Mouse (Mus musculus) hindbrain, postnatal 0 days (tissue): Measurements from ENCODE around the gene Olfr11. TPM values are rescaled to one million over a fixed set of nuclear protein-coding genes. Genes with fewer than 3 reads are reported as not detected.

Experiments used
- ATAC-seq: fragments of 200-750 bp; cut with Nextera tagmentation; 2 replicates; pipeline ENCODE4 v1.8.0; 2017; ENCODE audit warnings: mild to moderate bottlenecking, moderate TSS enrichment, moderate library complexity
- DNase-seq: peaks from one replicate; pipeline ENCODE4 v3.0.0-alpha.2; 2015; ENCODE audit warnings: low spot score
- H3K27ac ChIP-seq: fragments of 300-500 bp; sonication (generic); 2 replicates; pipeline ENCODE4 v1.5.1; 2014; ENCODE audit warnings: mild to moderate bottlenecking
- H3K27me3 ChIP-seq: fragments of 300-500 bp; sonication (generic); 2 replicates; pipeline ENCODE4 v1.6.1; 2014; ENCODE audit warnings: low read length, mixed read lengths; ENCODE audit not compliant: insufficient read depth
- H3K36me3 ChIP-seq: fragments of 300-500 bp; sonication (generic); 2 replicates; pipeline ENCODE4 v1.6.1; 2014; ENCODE audit warnings: low read length, mixed read lengths; ENCODE audit not compliant: insufficient read depth
- H3K4me1 ChIP-seq: fragments of 300-500 bp; sonication (generic); 2 replicates; pipeline ENCODE4 v1.6.1; 2014; ENCODE audit warnings: antibody characterized with exemption, low read length, mixed read lengths; ENCODE audit not compliant: insufficient read depth
- H3K4me2 ChIP-seq: fragments of 300-500 bp; sonication (generic); 2 replicates; pipeline ENCODE4 v1.6.1; 2014; ENCODE audit warnings: low read depth, mild to moderate bottlenecking, low read length, moderate library complexity, mixed read lengths
- H3K4me3 ChIP-seq: fragments of 300-500 bp; sonication (generic); 2 replicates; pipeline ENCODE4 v1.5.1; 2014; ENCODE audit warnings: low read length
- H3K9ac ChIP-seq: fragments of 300-500 bp; sonication (generic); replicated peaks from 2 replicates; pipeline ENCODE4 v1.6.1; 2014; ENCODE audit warnings: mild to moderate bottlenecking, low read length, moderate library complexity, mixed read lengths
- H3K9me3 ChIP-seq: fragments of 300-500 bp; sonication (generic); 2 replicates; pipeline ENCODE4 v1.6.1; 2016; ENCODE audit warnings: low read length, mixed read lengths
- CTCF ChIP-seq: IDR thresholded peaks from 2 replicates; pipeline ENCODE4 v1.5.1; 2016; ENCODE audit warnings: antibody characterized with exemption, control low read depth, low read depth
- WGBS: fragments of 180-500 bp; shearing (Covaris S2); extraction: QIAGEN DNeasy Blood & Tissue Kit; methylation state at CpG from one replicate; pipeline ENCODE4 v1.1.7; 2014; 5-methylcytosine and 5-hydroxymethylcytosine counted together
- polyA plus RNA-seq: library from polyadenylated mRNA; unstranded; fragments of >200 nt; fragmentation: Nextera tagmentation; extraction: Ambion mirVana; gene quantifications from 2 replicates; pipeline ENCODE4 v1.2.1, GENCODE M21; 2015
- total RNA-seq: library from RNA; depleted of rRNA; stranded (reverse); fragments of >200 nt; gene quantifications from 2 replicates; pipeline ENCODE4 v1.2.3, GENCODE M21; 2014; rRNA removed

Gene Olfr11
- total RNA-seq (not detected in 2 replicates), polyA plus RNA-seq (0.09 TPM in 1 of 2 replicates, not detected in the other)

GRCm38 (mm10) chr13:21642418-21642817 lies at the start of gene Olfr11:
Gene Olfr11, minus strand, starts transcription at chr13:21642518.
- Histone ChIP-seq H3K9ac (no peak within 1 kb of the TSS), H3K4me3 (no peak within 1 kb of the TSS), H3K4me1 (no peaks in the 10 kb centered on the region), H3K36me3 (no peaks in the 10 kb centered on the region), H3K9me3 (no peaks in the 10 kb centered on the region), H3K27me3 (no peaks in the 10 kb centered on the region), H3K27ac (no peak within 1 kb of the TSS), H3K4me2 (no peak within 1 kb of the TSS)
- TF ChIP-seq CTCF: no peak
- no peak for DNase-seq
- 69% methylated on average over 2 of the region's 2 CpGs for WGBS
- ATAC-seq: no peak

GRCm38 (mm10) chr13:21677305-21677704 lies 35.0 kb upstream of the Olfr11 start, which contains the start of gene Olfr1360:
Gene Olfr1360, minus strand, starts transcription at chr13:21677405.
- Histone ChIP-seq H3K9ac (no peak within 1 kb of the TSS), H3K4me3 (no peak within 1 kb of the TSS), H3K4me1 (no peaks in the 10 kb centered on the region), H3K36me3 (no peaks in the 10 kb centered on the region), H3K9me3 (no peaks in the 10 kb centered on the region), H3K27ac (no peak within 1 kb of the TSS), H3K27me3 (no peaks in the 10 kb centered on the region), H3K4me2 (no peak within 1 kb of the TSS)
- TF ChIP-seq CTCF: no peak
- ATAC-seq: no peak
- WGBS: 84% methylated on average over 2 of the region's 2 CpGs
- DNase-seq: no peak

GRCm38 (mm10) chr13:21663286-21663685 lies 21.0 kb upstream of the Olfr11 start, which contains the start of gene Olfr1361:
Gene Olfr1361, minus strand, starts transcription at chr13:21663386.
- Histone ChIP-seq H3K9me3 (no peaks in the 10 kb centered on the region), H3K4me2 (no peak within 1 kb of the TSS), H3K27me3 (no peaks in the 10 kb centered on the region), H3K27ac (no peak within 1 kb of the TSS), H3K36me3 (no peaks in the 10 kb centered on the region), H3K9ac (no peak within 1 kb of the TSS), H3K4me1 (no peaks in the 10 kb centered on the region), H3K4me3 (no peak within 1 kb of the TSS)
- WGBS: 74% methylated on average over 2 of the region's 2 CpGs
- ATAC-seq (no peak), DNase-seq (no peak)
- no peak for TF ChIP-seq CTCF

- no peak within 1 kb of the TSS for H3K9ac ChIP-seq
- no peak for TF ChIP-seq CTCF
- no peak within 1 kb of the TSS for H3K4me2 ChIP-seq
- no peaks in the 10 kb centered on the region for H3K9me3 ChIP-seq
- ATAC-seq (no peak), DNase-seq (no peak)
- no peak within 1 kb of the TSS for H3K27ac ChIP-seq
- no peaks in the 10 kb centered on the region for H3K36me3 ChIP-seq
- no peaks in the 10 kb centered on the region for H3K27me3 ChIP-seq
- H3K4me1 ChIP-seq: no peaks in the 10 kb centered on the region
- H3K4me3 ChIP-seq: no peak within 1 kb of the TSS
Observed at GRCm38 (mm10) chr13:21613922-21614321, 28.4 kb downstream of the Olfr11 start, which contains the start of gene Olfr1362. Gene Olfr1362, minus strand, starts transcription at chr13:21614022.

GRCm38 (mm10) chr13:21591618-21592017 lies 50.7 kb downstream of the Olfr11 start:
- Histone ChIP-seq H3K4me3 (no peak overlapping the region), H3K9ac (no peak overlapping the region), H3K9me3 (no peaks in the 10 kb centered on the region), H3K27me3 (no peaks in the 10 kb centered on the region), H3K36me3 (no peaks in the 10 kb centered on the region), H3K27ac (no peak overlapping the region), H3K4me2 (no peak overlapping the region), H3K4me1 (no peaks in the 10 kb centered on the region)
- 70% methylated on average over 2 of the region's 2 CpGs for WGBS
- no peak for TF ChIP-seq CTCF
- ATAC-seq (no peak), DNase-seq (no peak)

Other genes starting within 250 kb of the Olfr11 start
Only the 30 nearest of the 34 such genes appear.
- 18.8 and 18.9 TPM in 2 replicates for gene Zscan26, start 188.8 kb downstream of the Olfr11 start, total RNA-seq
- 19.4 and 23.5 TPM in 2 replicates for gene Zscan26, start 188.8 kb downstream of the Olfr11 start, polyA plus RNA-seq
- gene Nkapl, start 174.0 kb downstream of the Olfr11 start, total RNA-seq: 0.86 and 1.1 TPM in 2 replicates
- gene Nkapl, start 174.0 kb downstream of the Olfr11 start, polyA plus RNA-seq: 1.5 and 2.6 TPM in 2 replicates
- gene Zkscan4, start 163.6 kb downstream of the Olfr11 start, total RNA-seq: 6.0 and 6.2 TPM in 2 replicates
- gene Zkscan4, start 163.6 kb downstream of the Olfr11 start, polyA plus RNA-seq: 5.1 and 5.6 TPM in 2 replicates
- not detected in 2 replicates for gene Gm10065, start 163.1 kb downstream of the Olfr11 start, total RNA-seq
- gene Gm10065, start 163.1 kb downstream of the Olfr11 start, polyA plus RNA-seq: not detected in 2 replicates
- 0.14 and 0.16 TPM in 2 replicates for gene AK157302, start 147.3 kb downstream of the Olfr11 start, total RNA-seq
- 0.43 and 0.53 TPM in 2 replicates for gene AK157302, start 147.3 kb downstream of the Olfr11 start, polyA plus RNA-seq
- gene Gm11273, start 141.1 kb downstream of the Olfr11 start, total RNA-seq: 20.4 and 83.2 TPM in 2 replicates
- 7.7 and 8.2 TPM in 2 replicates for gene Gm11273, start 141.1 kb downstream of the Olfr11 start, polyA plus RNA-seq
- 7.1 and 8.9 TPM in 2 replicates for gene Zkscan8, start 111.4 kb downstream of the Olfr11 start, total RNA-seq
- gene Zkscan8, start 111.4 kb downstream of the Olfr11 start, polyA plus RNA-seq: 2.7 and 2.8 TPM in 2 replicates
- not detected in 2 replicates for gene Olfr1366, start 99.7 kb downstream of the Olfr11 start, total RNA-seq
- 0.19 and 0.23 TPM in 2 replicates for gene Olfr1366, start 99.7 kb downstream of the Olfr11 start, polyA plus RNA-seq
- gene Olfr1535, start 82.6 kb downstream of the Olfr11 start, total RNA-seq: not detected in 2 replicates
- gene Olfr1535, start 82.6 kb downstream of the Olfr11 start, polyA plus RNA-seq: 0.11 and 0.16 TPM in 2 replicates
- gene Olfr1364, start 60.8 kb downstream of the Olfr11 start, total RNA-seq: not detected in 2 replicates
- gene Olfr1364, start 60.8 kb downstream of the Olfr11 start, polyA plus RNA-seq: not detected in 2 replicates
- not detected in 2 replicates for gene Olfr1362, start 28.5 kb downstream of the Olfr11 start, total RNA-seq
- gene Olfr1362, start 28.5 kb downstream of the Olfr11 start, polyA plus RNA-seq: not detected in 2 replicates
- gene Olfr1361, start 20.9 kb upstream of the Olfr11 start, total RNA-seq: not detected in 2 replicates
- not detected in 2 replicates for gene Olfr1361, start 20.9 kb upstream of the Olfr11 start, polyA plus RNA-seq
- gene Olfr1360, start 34.9 kb upstream of the Olfr11 start, total RNA-seq: not detected in 2 replicates
- gene Olfr1360, start 34.9 kb upstream of the Olfr11 start, polyA plus RNA-seq: not detected in 2 replicates
- not detected in 2 replicates for gene Olfr1359, start 55.6 kb upstream of the Olfr11 start, total RNA-seq
- gene Olfr1359, start 55.6 kb upstream of the Olfr11 start, polyA plus RNA-seq: not detected in 2 replicates
- 541 and 615 TPM in 2 replicates for gene Hist1h2bl, start 73.6 kb upstream of the Olfr11 start, total RNA-seq
- 1.2 TPM in 1 of 2 replicates, not detected in the other for gene Hist1h2bl, start 73.6 kb upstream of the Olfr11 start, polyA plus RNA-seq
- gene Hist1h2ai, start 73.9 kb upstream of the Olfr11 start, total RNA-seq: 934 and 1,282 TPM in 2 replicates
- gene Hist1h2ai, start 73.9 kb upstream of the Olfr11 start, polyA plus RNA-seq: 4.5 and 5.8 TPM in 2 replicates
- gene Hist1h3h, start 75.1 kb upstream of the Olfr11 start, total RNA-seq: 1,004 and 1,140 TPM in 2 replicates
- gene Hist1h3h, start 75.1 kb upstream of the Olfr11 start, polyA plus RNA-seq: 1.9 and 6.2 TPM in 2 replicates
- gene Hist1h2bm, start 79.5 kb upstream of the Olfr11 start, total RNA-seq: 1,597 and 1,943 TPM in 2 replicates
- gene Hist1h2bm, start 79.5 kb upstream of the Olfr11 start, polyA plus RNA-seq: 1.3 and 1.7 TPM in 2 replicates
- 1,214 and 1,310 TPM in 2 replicates for gene Hist1h4j, start 92.5 kb upstream of the Olfr11 start, total RNA-seq
- not detected in 2 replicates for gene Hist1h4j, start 92.5 kb upstream of the Olfr11 start, polyA plus RNA-seq
- gene Hist1h4k, start 108.0 kb upstream of the Olfr11 start, total RNA-seq: 380 and 998 TPM in 2 replicates
- gene Hist1h4k, start 108.0 kb upstream of the Olfr11 start, polyA plus RNA-seq: 1.6 and 1.9 TPM in 2 replicates
- gene Hist1h2ak, start 111.3 kb upstream of the Olfr11 start, total RNA-seq: 429 and 552 TPM in 2 replicates
- 9.9 and 13.6 TPM in 2 replicates for gene Hist1h2ak, start 111.3 kb upstream of the Olfr11 start, polyA plus RNA-seq
- gene Hist1h2bn, start 111.6 kb upstream of the Olfr11 start, total RNA-seq: 864 and 1,352 TPM in 2 replicates
- 1.1 TPM in 1 of 2 replicates, not detected in the other for gene Hist1h2bn, start 111.6 kb upstream of the Olfr11 start, polyA plus RNA-seq
- gene Hist1h1b, start 138.1 kb upstream of the Olfr11 start, total RNA-seq: 263 and 411 TPM in 2 replicates
- 10.0 and 11.7 TPM in 2 replicates for gene Hist1h1b, start 138.1 kb upstream of the Olfr11 start, polyA plus RNA-seq
- gene Hist1h3i, start 140.9 kb upstream of the Olfr11 start, total RNA-seq: 789 and 1,626 TPM in 2 replicates
- gene Hist1h3i, start 140.9 kb upstream of the Olfr11 start, polyA plus RNA-seq: 24.5 and 29.0 TPM in 2 replicates
- 641 and 1,093 TPM in 2 replicates for gene Hist1h2an, start 144.7 kb upstream of the Olfr11 start, total RNA-seq
- gene Hist1h2an, start 144.7 kb upstream of the Olfr11 start, polyA plus RNA-seq: 2.2 and 5.4 TPM in 2 replicates
- 234 and 289 TPM in 2 replicates for gene Hist1h2bp, start 144.9 kb upstream of the Olfr11 start, total RNA-seq
- gene Hist1h2bp, start 144.9 kb upstream of the Olfr11 start, polyA plus RNA-seq: 0.84 TPM in 1 of 2 replicates, not detected in the other
- gene Hist1h2bq, start 167.7 kb upstream of the Olfr11 start, total RNA-seq: 1,114 and 1,806 TPM in 2 replicates
- 4.8 and 6.4 TPM in 2 replicates for gene Hist1h2bq, start 167.7 kb upstream of the Olfr11 start, polyA plus RNA-seq
- gene Hist1h2ao, start 167.9 kb upstream of the Olfr11 start, total RNA-seq: not detected in 2 replicates
- gene Hist1h2ao, start 167.9 kb upstream of the Olfr11 start, polyA plus RNA-seq: not detected in 2 replicates
- gene Hist1h4m, start 169.2 kb upstream of the Olfr11 start, total RNA-seq: 2.3 and 3.3 TPM in 2 replicates
- not detected in 2 replicates for gene Hist1h4m, start 169.2 kb upstream of the Olfr11 start, polyA plus RNA-seq
- 4,540 and 4,675 TPM in 2 replicates for gene Hist1h4n, start 189.7 kb upstream of the Olfr11 start, total RNA-seq
- 3.7 and 4.1 TPM in 2 replicates for gene Hist1h4n, start 189.7 kb upstream of the Olfr11 start, polyA plus RNA-seq